Mouse (Mus musculus) layer of hippocampus, adult 8-10 months (tissue): Measurements from ENCODE around the gene Pik3ca. TPM values are rescaled to one million over a fixed set of nuclear protein-coding genes. Genes with fewer than 3 reads are reported as not detected.

Source experiments
- DNase-seq, 2 experiments: peaks; one replicate each; pipeline ENCODE4 v3.0.0; 2022; ENCODE audit warnings: low spot score in 2 of 2
- total RNA-seq, 4 experiments: library from RNA; stranded (reverse); gene quantifications; 2 replicates each; pipeline ENCODE4 v1.2.4; 2022

Pik3ca gene
- total RNA-seq: 10 to 100 TPM; 38.7 to 55.6 (median 43.9) TPM

- DNase-seq: peak in 1 of 2 experiments; percentile 43
Observed at GRCm38 (mm10) chr3:32397461-32398174, at the start of gene Pik3ca. Pik3ca (plus strand) TSS chr3:32397671.

- DNase-seq: peak; percentile 78 to 79
Observed at GRCm38 (mm10) chr3:32347881-32348280, 49.6 kb upstream of the Pik3ca start.

- no peak for DNase-seq
Observed at GRCm38 (mm10) chr3:32361221-32361620, 36.2 kb upstream of the Pik3ca start.

GRCm38 (mm10) chr3:32364195-32364594 lies 33.3 kb upstream of the Pik3ca start:
- no peak for DNase-seq

- DNase-seq: peak in 1 of 2 experiments; percentile 17
Observed at GRCm38 (mm10) chr3:32364841-32365545, 32.5 kb upstream of the Pik3ca start.

- peak; percentile 71 to 80 for DNase-seq
Observed at GRCm38 (mm10) chr3:32365546-32366245, 31.8 kb upstream of the Pik3ca start, which contains the start of gene Zmat3. Zmat3 (minus strand) TSS chr3:32366014.

- peak in 1 of 2 experiments; percentile 16 for DNase-seq
Observed at GRCm38 (mm10) chr3:32366246-32366734, 31.2 kb upstream of the Pik3ca start.

GRCm38 (mm10) chr3:32367516-32367915 lies 30.0 kb upstream of the Pik3ca start:
- DNase-seq: no peak

GRCm38 (mm10) chr3:32371957-32372356 lies 25.5 kb upstream of the Pik3ca start:
- no peak for DNase-seq

- DNase-seq: no peak
Observed at GRCm38 (mm10) chr3:32372470-32372869, 25.0 kb upstream of the Pik3ca start.

GRCm38 (mm10) chr3:32373236-32373635 lies 24.2 kb upstream of the Pik3ca start:
- DNase-seq: no peak

GRCm38 (mm10) chr3:32379891-32380290 lies 17.6 kb upstream of the Pik3ca start:
- DNase-seq: no peak

GRCm38 (mm10) chr3:32381556-32381955 lies 15.9 kb upstream of the Pik3ca start:
- DNase-seq: no peak

GRCm38 (mm10) chr3:32392841-32393240 lies 4.6 kb upstream of the Pik3ca start:
- no peak for DNase-seq

GRCm38 (mm10) chr3:32393986-32394385 lies 3.5 kb upstream of the Pik3ca start:
- DNase-seq: no peak

- peak in 1 of 2 experiments; percentile 16 for DNase-seq
Observed at GRCm38 (mm10) chr3:32395771-32396551, 1.5 kb upstream of the Pik3ca start.

- peak; percentile 95 to 97 for DNase-seq
Observed at GRCm38 (mm10) chr3:32396794-32397460, 544 bp upstream of the Pik3ca start.

- no peak for DNase-seq
Observed at GRCm38 (mm10) chr3:32398175-32398538, 686 bp downstream of the Pik3ca start.

GRCm38 (mm10) chr3:32398623-32399022 lies 1.2 kb downstream of the Pik3ca start:
- DNase-seq: no peak

- DNase-seq: no peak
Observed at GRCm38 (mm10) chr3:32399381-32399780, 1.9 kb downstream of the Pik3ca start.

GRCm38 (mm10) chr3:32399931-32400330 lies 2.5 kb downstream of the Pik3ca start:
- no peak for DNase-seq
